Comparison of ENCODE assay signal across 9 mouse cellular contexts in the genomic region with DNA sequence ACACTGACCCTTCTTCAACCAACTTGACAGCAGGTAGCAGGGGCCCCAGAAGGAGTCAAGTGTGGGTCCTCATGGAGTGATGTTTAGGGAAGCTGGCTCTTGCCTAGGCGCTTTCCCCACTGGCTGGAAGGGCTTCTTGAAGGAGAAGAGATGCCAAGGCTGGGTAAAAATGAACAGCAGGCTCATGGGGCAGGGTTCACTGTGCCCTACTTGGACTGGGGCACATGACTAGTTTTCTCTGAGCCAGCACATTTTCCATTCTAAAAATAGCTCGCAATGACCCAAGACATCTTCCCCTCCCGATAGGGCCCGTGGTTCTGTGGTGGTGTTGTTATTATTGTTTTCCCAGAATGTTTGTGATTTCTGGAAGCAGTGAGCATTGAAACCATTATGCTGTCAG.
A peak's percentile ranks its signal among the peaks of the same experiment; 100 is the strongest.
DNase-seq lines count a peak whose midpoint lies in the region; ATAC-seq lines count a peak whose summit lies in the region.
"Had no signal": no experiment of that assay in that cellular context is flagged by ENCODE, and none has a peak within 500 bp of the region (broad histone marks: within the 10 kb centered on the region; RNA-seq: fewer than 3 reads in every experiment).

No protein-coding gene starts in this region.

- H3K36me3 ChIP-seq in lung, embryonic 15.5 days, result no peaks in the 10 kb centered on the region
- H3K36me3 ChIP-seq in embryonic facial prominence, embryonic 12.5 days, result no peaks in the 10 kb centered on the region
- H3K36me3 ChIP-seq in limb, embryonic 15.5 days, result no peaks in the 10 kb centered on the region
- H3K36me3 ChIP-seq: hindbrain, embryonic 15.5 days had no signal

- no peak for DNase-seq in lung, postnatal 10 days
- peak; percentile 37 to 52 for DNase-seq in heart, postnatal 36 days
- no peak for DNase-seq in urinary bladder, adult 18-20 months (ENCODE audit: low spot score in 2 of 2)
- no peak for DNase-seq in layer of hippocampus, adult 9-10 months (ENCODE audit: low spot score)
- DNase-seq in right cerebral cortex, adult 2 months (ENCODE audit: low spot score in 2 of 2), result no peak

- 55% methylated on average over 4 of the region's 4 CpGs for WGBS in lung, embryonic 15.5 days
- WGBS in embryonic facial prominence, embryonic 12.5 days, result 81% methylated on average over 4 of the region's 4 CpGs
- WGBS in limb, embryonic 15.5 days, result 64% methylated on average over 4 of the region's 4 CpGs

- H3K9me3 ChIP-seq in lung, embryonic 15.5 days, result no peaks in the 10 kb centered on the region
- no peaks in the 10 kb centered on the region for H3K9me3 ChIP-seq in embryonic facial prominence, embryonic 12.5 days
- no peaks in the 10 kb centered on the region for H3K9me3 ChIP-seq in limb, embryonic 15.5 days
- H3K9me3 ChIP-seq: hindbrain, embryonic 15.5 days had no signal

- H3K27me3 ChIP-seq in lung, embryonic 15.5 days, result no peaks in the 10 kb centered on the region
- no peaks in the 10 kb centered on the region for H3K27me3 ChIP-seq in embryonic facial prominence, embryonic 12.5 days
- H3K27me3 ChIP-seq in limb, embryonic 15.5 days, result no peaks in the 10 kb centered on the region
- H3K27me3 ChIP-seq: hindbrain, embryonic 15.5 days had no signal

- intact Hi-C loops in heart, postnatal 36 days (cut with DNase I), result loop anchor here (2.0 to 5.0 kb wide), 3 partner anchors 26 to 214 kb away; no protein-coding TSS in a partner anchor

- H3K4me2 ChIP-seq in lung, embryonic 15.5 days, result no peak overlapping the region
- 0 out of 2 replicates have a peak overlapping the region, but pooled peaks have one; percentile 6 for H3K4me2 ChIP-seq in embryonic facial prominence, embryonic 12.5 days (replicated peaks)
- H3K4me2 ChIP-seq in limb, embryonic 15.5 days, result no peak overlapping the region
- H3K4me2 ChIP-seq: hindbrain, embryonic 15.5 days had no signal

- H3K9ac ChIP-seq in lung, embryonic 15.5 days, result no peak overlapping the region
- H3K9ac ChIP-seq in embryonic facial prominence, embryonic 12.5 days, result no peak overlapping the region
- H3K9ac ChIP-seq in limb, embryonic 15.5 days, result no peak overlapping the region
- H3K9ac ChIP-seq: hindbrain, embryonic 15.5 days had no signal

- no peak overlapping the region for H3K4me3 ChIP-seq in lung, embryonic 15.5 days
- H3K4me3 ChIP-seq in embryonic facial prominence, embryonic 12.5 days, result no peak overlapping the region
- H3K4me3 ChIP-seq in limb, embryonic 15.5 days, result no peak overlapping the region
- H3K4me3 ChIP-seq: hindbrain, embryonic 15.5 days had no signal

- peak overlapping the region; percentile 84 for H3K27ac ChIP-seq in lung, embryonic 15.5 days
- peak overlapping the region; percentile 92 for H3K27ac ChIP-seq in embryonic facial prominence, embryonic 12.5 days
- peak overlapping the region; percentile 84 for H3K27ac ChIP-seq in limb, embryonic 15.5 days
- H3K27ac ChIP-seq: hindbrain, embryonic 15.5 days had no signal

- no peak for ATAC-seq in lung, embryonic 15.5 days (ENCODE audit: borderline replicate concordance, extremely low read depth, low FRiP score, low TSS enrichment)
- no peak for ATAC-seq in embryonic facial prominence, embryonic 12.5 days (ENCODE audit: insufficient number of reproducible peaks, insufficient read depth, low FRiP score, low TSS enrichment)
- ATAC-seq in limb, embryonic 15.5 days (ENCODE audit: insufficient number of reproducible peaks, low FRiP score, low TSS enrichment, low read depth), result no peak

- H3K4me1 ChIP-seq in lung, embryonic 15.5 days, result peaks cover 53% of the 10 kb centered on the region
- peaks cover 59% of the 10 kb centered on the region for H3K4me1 ChIP-seq in embryonic facial prominence, embryonic 12.5 days
- H3K4me1 ChIP-seq in limb, embryonic 15.5 days, result peaks cover 59% of the 10 kb centered on the region

Comparison
In these comparisons a context has a peak if more than half of its experiments do, and no peak if none do; other contexts are left out.
1. DNase-seq: peak in heart, postnatal 36 days (2 of 2); none in lung, postnatal 10 days (single experiment), urinary bladder, adult 18-20 months (0 of 2), layer of hippocampus, adult 9-10 months (single experiment) and right cerebral cortex, adult 2 months (0 of 2).
2. Peak in every context shown above with its lines, with median percentiles within 50 percentile points of each other: H3K27ac ChIP-seq.